Mouse (Mus musculus): ENCODE results near the gene Med25. TPM values are rescaled to one million over a fixed set of nuclear protein-coding genes. Genes with fewer than 3 reads are reported as not detected.

Med25 gene
- polyA plus RNA-seq, 1 experiment from 2014 or later: 59.5 TPM

MicroRNAs within 50 kb of the gene (microRNA counts, 519-probe panel; counts per million panel counts)
- microRNA mmu-miR-707: 322 counts per million, percentile 70 among the panel's probes with 10 or more counts

Small RNAs within 50 kb of the gene (microRNA-seq; reads per million reads assigned to microRNA genes)
- not detected for gene Mir707

Other genes starting within 250 kb of the Med25 start
- 0.40 and 1.9 TPM in 2 replicates for gene Myh14, start 221.9 kb downstream of the Med25 start, polyA plus RNA-seq (2014; fragmentation: Nextera tagmentation; extraction: Ambion mirVana)
- not detected in 2 replicates for gene Izumo2, start 184.0 kb downstream of the Med25 start, polyA plus RNA-seq (2014; fragmentation: Nextera tagmentation; extraction: Ambion mirVana)
- 30.9 and 36.1 TPM in 2 replicates for gene Vrk3, start 144.3 kb downstream of the Med25 start, polyA plus RNA-seq (2014; fragmentation: Nextera tagmentation; extraction: Ambion mirVana)
- 0.51 and 0.61 TPM in 2 replicates for gene Zfp473, start 141.7 kb downstream of the Med25 start, polyA plus RNA-seq (2014; fragmentation: Nextera tagmentation; extraction: Ambion mirVana)
- gene Nup62, start 76.6 kb downstream of the Med25 start, polyA plus RNA-seq (2014; fragmentation: Nextera tagmentation; extraction: Ambion mirVana): 41.5 and 41.7 TPM in 2 replicates
- gene Il4i1, start 76.3 kb downstream of the Med25 start, polyA plus RNA-seq (2014; fragmentation: Nextera tagmentation; extraction: Ambion mirVana): 0.77 and 0.91 TPM in 2 replicates
- gene Atf5, start 76.1 kb downstream of the Med25 start, polyA plus RNA-seq (2014; fragmentation: Nextera tagmentation; extraction: Ambion mirVana): 1.8 and 1.9 TPM in 2 replicates
- 33.4 and 61.6 TPM in 2 replicates for gene Akt1s1, start 43.7 kb downstream of the Med25 start, polyA plus RNA-seq (2014; fragmentation: Nextera tagmentation; extraction: Ambion mirVana)
- 44.5 and 53.5 TPM in 2 replicates for gene Tbc1d17, start 43.6 kb downstream of the Med25 start, polyA plus RNA-seq (2014; fragmentation: Nextera tagmentation; extraction: Ambion mirVana)
- 19.4 and 22.7 TPM in 2 replicates for gene Pnkp, start 35.6 kb downstream of the Med25 start, polyA plus RNA-seq (2014; fragmentation: Nextera tagmentation; extraction: Ambion mirVana)
- 279 and 310 TPM in 2 replicates for gene Ptov1, start 22.9 kb downstream of the Med25 start, polyA plus RNA-seq (2014; fragmentation: Nextera tagmentation; extraction: Ambion mirVana)
- 11.9 and 14.5 TPM in 2 replicates for gene Fuz, start 3.4 kb upstream of the Med25 start, polyA plus RNA-seq (2014; fragmentation: Nextera tagmentation; extraction: Ambion mirVana)
- 54.0 and 58.8 TPM in 2 replicates for gene Ap2a1, start 36.8 kb upstream of the Med25 start, polyA plus RNA-seq (2014; fragmentation: Nextera tagmentation; extraction: Ambion mirVana)
- not detected in 2 replicates for gene Tsks, start 50.5 kb upstream of the Med25 start, polyA plus RNA-seq (2014; fragmentation: Nextera tagmentation; extraction: Ambion mirVana)
- 8.0 and 11.1 TPM in 2 replicates for gene Cpt1c, start 82.1 kb upstream of the Med25 start, polyA plus RNA-seq (2014; fragmentation: Nextera tagmentation; extraction: Ambion mirVana)
- 134 and 145 TPM in 2 replicates for gene Prmt1, start 93.9 kb upstream of the Med25 start, polyA plus RNA-seq (2014; fragmentation: Nextera tagmentation; extraction: Ambion mirVana)
- gene Irf3, start 104.9 kb upstream of the Med25 start, polyA plus RNA-seq (2014; fragmentation: Nextera tagmentation; extraction: Ambion mirVana): 57.6 and 60.9 TPM in 2 replicates
- 34.7 and 35.4 TPM in 2 replicates for gene Bcl2l12, start 106.0 kb upstream of the Med25 start, polyA plus RNA-seq (2014; fragmentation: Nextera tagmentation; extraction: Ambion mirVana)
- 36.2 and 36.8 TPM in 2 replicates for gene Scaf1, start 123.7 kb upstream of the Med25 start, polyA plus RNA-seq (2014; fragmentation: Nextera tagmentation; extraction: Ambion mirVana)
- 98.6 and 108 TPM in 2 replicates for gene Rras, start 125.2 kb upstream of the Med25 start, polyA plus RNA-seq (2014; fragmentation: Nextera tagmentation; extraction: Ambion mirVana)
- gene Prr12, start 160.2 kb upstream of the Med25 start, polyA plus RNA-seq (2014; fragmentation: Nextera tagmentation; extraction: Ambion mirVana): 6.7 and 8.7 TPM in 2 replicates
- 48.5 and 53.8 TPM in 2 replicates for gene Nosip, start 169.7 kb upstream of the Med25 start, polyA plus RNA-seq (2014; fragmentation: Nextera tagmentation; extraction: Ambion mirVana)
- gene Prrg2, start 170.0 kb upstream of the Med25 start, polyA plus RNA-seq (2014; fragmentation: Nextera tagmentation; extraction: Ambion mirVana): 13.4 and 14.5 TPM in 2 replicates
- gene Rcn3, start 199.5 kb upstream of the Med25 start, polyA plus RNA-seq (2014; fragmentation: Nextera tagmentation; extraction: Ambion mirVana): 218 and 262 TPM in 2 replicates
- gene Fcgrt, start 211.1 kb upstream of the Med25 start, polyA plus RNA-seq (2014; fragmentation: Nextera tagmentation; extraction: Ambion mirVana): 50.5 and 53.8 TPM in 2 replicates
- gene Rps11, start 231.7 kb upstream of the Med25 start, polyA plus RNA-seq (2014; fragmentation: Nextera tagmentation; extraction: Ambion mirVana): 1,053 and 1,103 TPM in 2 replicates
- gene Rpl13a, start 236.0 kb upstream of the Med25 start, polyA plus RNA-seq (2014; fragmentation: Nextera tagmentation; extraction: Ambion mirVana): 878 and 918 TPM in 2 replicates
- gene Gm45713, start 243.5 kb upstream of the Med25 start, polyA plus RNA-seq (2014; fragmentation: Nextera tagmentation; extraction: Ambion mirVana): 0.34 and 0.58 TPM in 2 replicates
- gene Flt3l, start 243.7 kb upstream of the Med25 start, polyA plus RNA-seq (2014; fragmentation: Nextera tagmentation; extraction: Ambion mirVana): 1.3 and 1.4 TPM in 2 replicates

Measured in heart, embryonic 14.5 days (tissue).